Mouse (Mus musculus) erythroblast, embryonic 14.5 days (primary cell): ENCODE data around the gene Apol10a.
"Not testable (repeated sequence)": the region's sequence is repeated elsewhere in the genome, so short reads cannot be mapped to it uniquely, and the experiment has no call there.

Source experiments
- GATA1 ChIP-seq: IDR thresholded peaks from 2 replicates; pipeline ENCODE4 v1.6.1; 2012; ENCODE audit warnings: low read length, inconsistent platforms, mixed read lengths
- TAL1 ChIP-seq: IDR thresholded peaks from 3 replicates; pipeline ENCODE4 v1.6.1; 2012; ENCODE audit warnings: low read length, inconsistent platforms, mixed read lengths

GRCm38 (mm10) chr15:77474699-77475390 lies 2.0 kb upstream of the Apol10a start:
- TF ChIP-seq TAL1, GATA1: not testable (repeated sequence)
